Mouse (Mus musculus) embryonic facial prominence, embryonic 10.5 days (tissue): ENCODE measurements around the gene Klk1. TPM values are rescaled to one million over a fixed set of nuclear protein-coding genes. Genes with fewer than 3 reads are reported as not detected.
A peak's percentile ranks its signal among the peaks of the same experiment; 100 is the strongest.
"Not testable (repeated sequence)": the region's sequence is repeated elsewhere in the genome, so short reads cannot be mapped to it uniquely, and the experiment has no call there.

Source experiments
- DNase-seq: peaks from one replicate; pipeline ENCODE4 v3.0.0-alpha.2; 2017; ENCODE audit warnings: low spot score
- H3K27ac ChIP-seq: fragments of 300-500 bp; sonication (generic); replicated peaks from 2 replicates; pipeline ENCODE4 v1.5.1; 2016; ENCODE audit warnings: mild to moderate bottlenecking
- H3K27me3 ChIP-seq: fragments of 300-500 bp; sonication (generic); replicated peaks from 2 replicates; pipeline ENCODE4 v1.6.1; 2016; ENCODE audit warnings: low read depth, mild to moderate bottlenecking; ENCODE audit not compliant: poor library complexity, severe bottlenecking
- H3K36me3 ChIP-seq: fragments of 300-500 bp; sonication (generic); replicated peaks from 2 replicates; pipeline ENCODE4 v1.6.1; 2016; ENCODE audit warnings: mild to moderate bottlenecking, moderate library complexity
- H3K4me1 ChIP-seq: fragments of 300-500 bp; sonication (generic); 2 replicates; pipeline ENCODE4 v1.6.1; 2016
- H3K4me3 ChIP-seq: fragments of 300-500 bp; sonication (generic); 2 replicates; pipeline ENCODE4 v1.5.1; 2016; ENCODE audit warnings: mild to moderate bottlenecking, moderate library complexity
- H3K9me3 ChIP-seq: fragments of 300-500 bp; sonication (generic); 2 replicates; pipeline ENCODE4 v1.6.1; 2016; ENCODE audit warnings: mild to moderate bottlenecking
- WGBS: fragments of 180-500 bp; shearing (Covaris S2); methylation state at CpG from one replicate; pipeline ENCODE4 v1.1.7; 2016; 5-methylcytosine and 5-hydroxymethylcytosine counted together
- polyA plus RNA-seq: library from polyadenylated mRNA; unstranded; fragments of >200 nt; fragmentation: Nextera tagmentation; extraction: Ambion mirVana; gene quantifications from 2 replicates; pipeline ENCODE4 v1.2.1, GENCODE M21; 2016

Klk1 gene
- polyA plus RNA-seq, 1 experiment from 2014 or later = not detected

DNA sequence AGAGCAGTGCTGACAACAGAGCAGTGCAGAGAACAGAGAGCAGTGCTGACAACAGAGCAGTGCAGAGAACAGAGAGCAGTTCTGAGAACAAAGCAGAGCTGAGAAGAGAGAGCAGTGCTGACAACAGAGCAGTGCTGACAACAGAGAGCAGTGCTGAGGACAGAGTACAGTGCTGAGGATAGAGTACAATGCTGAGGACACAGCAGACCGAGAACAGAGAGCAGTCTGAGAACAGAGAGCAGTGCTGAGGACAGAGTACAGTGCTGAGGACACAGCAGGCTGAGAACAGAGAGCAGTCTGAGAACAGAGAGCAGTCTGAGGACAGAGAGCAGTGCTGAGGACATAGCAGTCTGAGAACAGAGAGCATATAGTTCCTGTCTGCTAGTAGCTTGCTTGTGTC lies 15.6 kb downstream of the Klk1 start:
- no peaks in the 10 kb centered on the region for H3K27me3 ChIP-seq
- H3K36me3 ChIP-seq = no peaks in the 10 kb centered on the region
- DNase-seq = no peak
- H3K9me3 ChIP-seq = no peaks in the 10 kb centered on the region
- H3K4me1 ChIP-seq = peaks cover 7% of the 10 kb centered on the region
- 62% methylated on average over 1 of the region's 1 CpGs for WGBS
- no peak overlapping the region for H3K27ac ChIP-seq
- H3K4me3 ChIP-seq = no peak overlapping the region

DNA sequence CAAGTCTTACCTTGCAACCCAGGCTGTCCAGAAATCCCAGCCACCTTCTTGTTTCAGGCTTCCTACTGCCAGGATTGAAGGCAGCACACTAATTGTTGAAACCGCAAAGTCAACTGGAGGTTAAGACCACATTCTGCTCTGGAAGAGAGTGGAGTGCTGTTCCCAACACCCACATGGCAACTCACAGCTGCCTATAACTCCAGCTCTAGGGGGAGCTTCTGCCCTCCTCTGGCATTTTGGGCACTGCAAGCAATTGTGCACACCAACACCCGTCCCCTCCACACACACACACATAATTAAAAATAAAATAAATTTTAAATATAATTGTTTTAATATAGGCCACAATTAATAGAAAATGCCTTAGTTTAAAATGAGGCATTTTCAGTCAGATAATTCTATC lies 16.0 kb downstream of the Klk1 start:
- WGBS = 67% methylated on average over 2 of the region's 2 CpGs
- DNase-seq = no peak
- Histone ChIP-seq H3K27me3 (no peaks in the 10 kb centered on the region), H3K9me3 (no peaks in the 10 kb centered on the region), H3K36me3 (no peaks in the 10 kb centered on the region), H3K27ac (no peak overlapping the region), H3K4me1 (peaks cover 7% of the 10 kb centered on the region), H3K4me3 (no peak overlapping the region)

GRCm38 (mm10) chr7:44244080-44244479 lies 18.9 kb downstream of the Klk1 start:
- Histone ChIP-seq H3K9me3 (no peaks in the 10 kb centered on the region), H3K36me3 (peaks cover 14% of the 10 kb centered on the region), H3K27me3 (no peaks in the 10 kb centered on the region), H3K4me1 (peaks cover 16% of the 10 kb centered on the region), H3K27ac (no peak overlapping the region), H3K4me3 (no peak overlapping the region)
- DNase-seq = no peak
- WGBS = 72% methylated on average over 1 of the region's 1 CpGs

DNA sequence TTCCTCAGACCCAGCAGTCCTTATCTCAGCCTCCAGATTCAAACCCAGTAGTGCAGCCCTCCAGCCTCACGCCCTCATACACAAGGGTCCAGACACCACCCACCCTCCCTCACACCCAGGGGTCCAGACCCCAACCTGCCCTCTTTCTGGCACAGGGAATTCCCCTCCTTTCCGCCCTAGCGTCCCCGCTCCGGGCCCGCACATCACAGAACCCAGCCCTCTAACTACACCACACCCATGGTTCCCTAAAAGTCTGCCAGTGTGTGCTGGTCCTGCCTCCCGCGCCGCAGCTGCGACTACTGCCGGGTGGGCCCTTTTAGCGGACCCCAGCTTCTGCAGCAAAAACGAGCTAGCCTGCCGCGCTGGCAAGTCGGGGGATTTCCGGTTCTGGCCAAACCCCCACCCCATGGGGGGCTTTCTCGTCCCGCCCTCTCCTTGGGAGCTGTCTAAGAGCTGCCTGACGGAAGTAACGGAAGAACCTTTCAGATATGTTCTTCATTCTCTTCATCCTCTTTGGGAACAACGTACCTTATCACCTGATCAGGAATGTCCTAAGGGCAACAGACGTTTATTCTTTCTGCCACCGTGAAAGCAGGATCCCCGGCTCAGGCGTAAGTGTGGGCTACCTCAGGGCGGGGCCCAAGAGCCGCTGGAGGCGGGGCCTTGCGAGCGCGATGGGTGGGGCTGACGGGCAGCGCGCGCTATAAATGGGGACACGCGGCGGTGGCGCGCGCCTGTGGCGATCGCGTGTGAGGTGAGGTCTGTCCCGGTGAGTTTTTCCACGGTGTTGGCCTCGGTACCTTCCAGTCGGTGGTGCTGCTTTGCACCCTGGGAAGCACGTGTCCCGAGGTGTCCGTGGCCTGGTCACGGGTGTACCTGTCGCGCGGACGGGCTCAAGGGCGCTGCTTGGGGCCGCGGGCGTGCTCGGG lies 21.2 kb downstream of the Klk1 start, which contains the start of the genes 1700028J19Rik and 2410002F23Rik:
1700028J19Rik (minus strand) TSS at position 641 of the 929 bp plus-strand sequence.
2410002F23Rik (plus strand) TSS at position 668 of the 929 bp plus-strand sequence.
- peak within 1 kb of the TSS; percentile 98 for H3K27ac ChIP-seq
- H3K27me3 ChIP-seq = no peaks in the 10 kb centered on the region
- WGBS = under 1% methylated on average over 62 of the region's 62 CpGs
- DNase-seq = peak; percentile 92
- peaks cover 36% of the 10 kb centered on the region for H3K36me3 ChIP-seq
- peaks cover 20% of the 10 kb centered on the region for H3K4me1 ChIP-seq
- H3K4me3 ChIP-seq = peak within 1 kb of the TSS; percentile 91
- H3K9me3 ChIP-seq = no peaks in the 10 kb centered on the region

- H3K27ac ChIP-seq = peak overlapping the region; percentile 98
- under 1% methylated on average over 23 of the region's 23 CpGs for WGBS
- H3K4me3 ChIP-seq = peak overlapping the region; percentile 91
- H3K36me3 ChIP-seq = peaks cover 42% of the 10 kb centered on the region
- no peaks in the 10 kb centered on the region for H3K9me3 ChIP-seq
- H3K4me1 ChIP-seq = peaks cover 20% of the 10 kb centered on the region
- no peaks in the 10 kb centered on the region for H3K27me3 ChIP-seq
- DNase-seq = peak; percentile 69
These were observed 21.9 kb downstream of the Klk1 start for GRCm38 (mm10) chr7:44246984-44247470.

DNA sequence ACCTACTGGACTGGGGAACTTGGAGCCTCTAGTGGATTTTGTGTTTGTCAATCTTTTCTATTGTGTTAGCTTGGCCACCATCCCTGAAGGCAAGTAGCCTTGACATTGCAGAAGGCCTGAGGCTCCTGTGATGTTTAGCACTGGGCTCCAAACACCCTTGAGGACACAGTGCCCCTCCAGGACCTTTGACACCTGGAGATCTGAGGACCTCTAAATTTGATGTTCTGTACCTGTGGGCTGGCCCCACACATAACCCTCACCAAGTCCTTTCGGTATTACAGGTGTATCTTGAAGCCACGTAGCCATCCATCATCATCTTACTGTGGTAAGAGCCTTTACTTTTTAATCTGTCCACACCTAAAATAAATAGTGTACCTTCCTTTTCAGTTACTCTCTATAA lies 22.8 kb downstream of the Klk1 start:
- WGBS = 90% methylated on average over 2 of the region's 2 CpGs
- H3K36me3 ChIP-seq = peaks cover 52% of the 10 kb centered on the region
- H3K9me3 ChIP-seq = no peaks in the 10 kb centered on the region
- H3K4me1 ChIP-seq = peaks cover 20% of the 10 kb centered on the region
- H3K4me3 ChIP-seq = peak overlapping the region; percentile 91
- no peaks in the 10 kb centered on the region for H3K27me3 ChIP-seq
- DNase-seq = no peak
- H3K27ac ChIP-seq = no peak overlapping the region

GRCm38 (mm10) chr7:44249248-44249647 lies 24.1 kb downstream of the Klk1 start:
- DNase-seq = no peak

GRCm38 (mm10) chr7:44250732-44251275 lies 25.6 kb downstream of the Klk1 start:
- not testable (repeated sequence) for H3K27ac ChIP-seq, H3K9me3 ChIP-seq, DNase-seq, H3K27me3 ChIP-seq, H3K4me3 ChIP-seq
- WGBS = 92% methylated on average over 17 of the region's 17 CpGs
- peaks cover 74% of the 10 kb centered on the region for H3K36me3 ChIP-seq
- H3K4me1 ChIP-seq = peaks cover 16% of the 10 kb centered on the region

More at GRCm38 (mm10) chr7:44249248-44249647, 24.1 kb downstream of the Klk1 start:
- Histone ChIP-seq H3K9me3 (no peaks in the 10 kb centered on the region), H3K27me3 (no peaks in the 10 kb centered on the region), H3K36me3 (peaks cover 64% of the 10 kb centered on the region), H3K4me3 (peak overlapping the region; percentile 91; the same call in 1 of the 2 replicates), H3K4me1 (peaks cover 20% of the 10 kb centered on the region), H3K27ac (no peak overlapping the region)
- 96% methylated on average over 4 of the region's 4 CpGs for WGBS

GRCm38 (mm10) chr7:44253023-44253616 lies 28.0 kb downstream of the Klk1 start:
- Histone ChIP-seq H3K4me1 (peaks cover 11% of the 10 kb centered on the region), H3K27ac (no peak overlapping the region), H3K4me3 (no peak overlapping the region), H3K27me3 (no peaks in the 10 kb centered on the region), H3K36me3 (peaks cover 70% of the 10 kb centered on the region), H3K9me3 (no peaks in the 10 kb centered on the region)
- WGBS = 68% methylated on average over 15 of the region's 15 CpGs
- DNase-seq = no peak

DNA sequence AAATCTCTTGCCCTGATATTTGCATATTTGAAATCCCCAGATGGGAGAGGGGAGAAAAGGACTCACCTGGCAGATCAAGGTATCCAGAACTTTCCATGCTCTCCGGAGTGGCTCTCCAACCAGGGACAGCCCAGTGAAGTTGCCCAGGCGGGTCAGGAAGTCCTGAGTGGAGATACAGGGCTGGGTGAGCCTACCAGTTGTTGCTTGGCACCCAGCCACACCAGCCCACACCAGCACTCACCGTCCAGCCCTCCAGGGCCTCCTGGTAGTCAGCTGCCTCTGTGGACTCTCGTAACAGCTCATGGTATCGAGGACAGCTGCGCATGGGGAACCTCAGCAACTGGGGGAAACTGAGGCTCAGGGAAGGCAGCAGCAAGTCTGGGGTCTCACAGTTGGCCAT lies 29.8 kb downstream of the Klk1 start:
- Histone ChIP-seq H3K4me1 (0 out of 2 replicates have a peak, but pooled peaks cover 3% of the 10 kb centered on the region), H3K36me3 (peaks cover 52% of the 10 kb centered on the region), H3K27me3 (no peaks in the 10 kb centered on the region), H3K9me3 (no peaks in the 10 kb centered on the region), H3K27ac (no peak overlapping the region), H3K4me3 (no peak overlapping the region)
- no peak for DNase-seq
- WGBS = 88% methylated on average over 6 of the region's 6 CpGs

DNA sequence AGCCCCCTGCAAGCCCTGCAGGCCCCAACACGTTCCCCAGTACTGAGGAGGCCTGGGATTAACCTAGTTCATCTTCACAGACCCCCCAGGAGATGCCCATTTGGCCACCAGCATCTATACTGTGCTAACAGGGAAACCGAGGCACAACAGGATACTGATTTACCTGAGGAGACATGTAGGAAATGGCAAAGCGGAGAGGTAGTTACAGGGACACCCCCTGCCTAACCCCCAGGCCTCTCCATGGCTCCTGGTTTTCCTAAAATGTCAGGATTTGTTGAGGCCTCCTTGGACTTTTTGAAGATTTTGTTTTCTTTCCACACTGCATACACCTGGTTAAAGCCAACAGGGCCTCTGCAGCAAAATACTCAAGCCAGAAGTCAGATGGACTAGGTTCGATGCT lies 32.1 kb downstream of the Klk1 start, which contains the start of gene Acp4:
Acp4 (minus strand) TSS at position 101 of the 400 bp plus-strand sequence.
- Histone ChIP-seq H3K4me3 (no peak within 1 kb of the TSS), H3K4me1 (0 out of 2 replicates have a peak, but pooled peaks cover 3% of the 10 kb centered on the region), H3K27me3 (peaks cover 20% of the 10 kb centered on the region), H3K27ac (no peak within 1 kb of the TSS), H3K9me3 (no peaks in the 10 kb centered on the region), H3K36me3 (peaks cover 30% of the 10 kb centered on the region)
- WGBS = 78% methylated on average over 4 of the region's 4 CpGs
- DNase-seq = no peak

- no peak overlapping the region for H3K27ac ChIP-seq
- H3K27me3 ChIP-seq = peaks cover 44% of the 10 kb centered on the region
- H3K36me3 ChIP-seq = no peaks in the 10 kb centered on the region
- WGBS = 78% methylated on average over 6 of the region's 6 CpGs
- H3K9me3 ChIP-seq = no peaks in the 10 kb centered on the region
- H3K4me3 ChIP-seq = no peak overlapping the region
- H3K4me1 ChIP-seq = peaks cover 7% of the 10 kb centered on the region
- no peak for DNase-seq
These were observed 35.2 kb downstream of the Klk1 start for GRCm38 (mm10) chr7:44260410-44260809.
